Mouse (Mus musculus) liver, embryonic 14.5 days (tissue): Measurements from ENCODE around the gene Adamts9. TPM values are rescaled to one million over a fixed set of nuclear protein-coding genes. Genes with fewer than 3 reads are reported as not detected.

Experiments
- ATAC-seq: fragments of 200-750 bp; cut with Nextera tagmentation; 2 replicates; pipeline ENCODE4 v1.8.0; 2017; ENCODE audit warnings: moderate number of reproducible peaks, mild to moderate bottlenecking, moderate library complexity; ENCODE audit not compliant: insufficient read depth
- DNase-seq, 3 experiments: peaks; one replicate each; pipeline ENCODE4 v3.0.0-alpha.2; 2012 to 2013; ENCODE audit warnings: low read depth in 3 of 3, low spot score in 3 of 3
- H3K27ac ChIP-seq: fragments of 300-500 bp; sonication (generic); 2 replicates; pipeline ENCODE4 v1.5.1; 2014; ENCODE audit warnings: moderate library complexity, mild to moderate bottlenecking, control low read depth, inconsistent platforms
- H3K27me3 ChIP-seq: fragments of 300-500 bp; sonication (generic); 2 replicates; pipeline ENCODE4 v1.6.1; 2014; ENCODE audit warnings: mild to moderate bottlenecking, low read length, moderate library complexity; ENCODE audit not compliant: control insufficient read depth, insufficient read depth
- H3K36me3 ChIP-seq: fragments of 300-500 bp; sonication (generic); replicated peaks from 2 replicates; pipeline ENCODE4 v1.6.1; 2014; ENCODE audit warnings: low read depth; ENCODE audit not compliant: control insufficient read depth, insufficient read depth
- H3K4me1 ChIP-seq, 2 experiments: fragments of 200-500 bp in 1 of 2; fragments of 300-500 bp in 1 of 2; sonication (generic) in 1 of 2; replicated peaks; 2 replicates each; pipeline ENCODE4 v1.6.1; 2012 to 2014; ENCODE audit warnings: antibody characterized with exemption in 1 of 2, inconsistent platforms in 1 of 2, low read length in 1 of 2; ENCODE audit not compliant: control insufficient read depth in 2 of 2, insufficient read depth in 2 of 2
- H3K4me2 ChIP-seq: fragments of 300-500 bp; sonication (generic); 2 replicates; pipeline ENCODE4 v1.6.1; 2014; ENCODE audit warnings: low read depth, mild to moderate bottlenecking, control low read depth, moderate library complexity
- H3K4me3 ChIP-seq, 2 experiments: fragments of 200-500 bp in 1 of 2; fragments of 300-500 bp in 1 of 2; sonication (generic) in 1 of 2; 2 replicates each; pipeline ENCODE4 v1.5.1; 2012 to 2014; ENCODE audit warnings: low read depth in 2 of 2, low read length in 2 of 2, mild to moderate bottlenecking in 2 of 2, control low read depth in 1 of 2, inconsistent platforms in 1 of 2, moderate library complexity in 1 of 2; ENCODE audit not compliant: insufficient read depth in 1 of 2
- H3K9ac ChIP-seq: fragments of 300-500 bp; sonication (generic); replicated peaks from 2 replicates; pipeline ENCODE4 v1.6.1; 2014; ENCODE audit warnings: mild to moderate bottlenecking, control low read depth, moderate library complexity
- H3K9me3 ChIP-seq: fragments of 300-500 bp; sonication (generic); 2 replicates; pipeline ENCODE4 v1.6.1; 2016; ENCODE audit warnings: low read length, mixed read lengths; ENCODE audit not compliant: control insufficient read depth
- CTCF ChIP-seq: IDR thresholded peaks from 2 replicates; pipeline ENCODE4 v1.5.1; 2016; ENCODE audit warnings: antibody characterized with exemption, low read depth, control low read depth
- EP300 ChIP-seq: IDR thresholded peaks from 2 replicates; pipeline ENCODE4 v1.6.1; 2016; ENCODE audit warnings: antibody characterized with exemption, low read depth
- WGBS: fragments of 180-500 bp; shearing (Covaris S2); extraction: QIAGEN DNeasy Blood & Tissue Kit; methylation state at CpG from one replicate; pipeline ENCODE4 v1.1.7; 2014; ENCODE audit not compliant: insufficient replicate concordance; 5-methylcytosine and 5-hydroxymethylcytosine counted together
- polyA plus RNA-seq, 2 experiments: library from polyadenylated mRNA; depleted of rRNA in 1 of 2; stranded (reverse) in 1 of 2; unstranded in 1 of 2; fragments of >200 nt; fragmentation: Nextera tagmentation in 1 of 2; extraction: Ambion mirVana in 1 of 2; gene quantifications; 2 replicates each; pipeline versions ENCODE4 v1.2.1 to v1.2.3; 2012 to 2014

The Adamts9 gene
- polyA plus RNA-seq, 2 experiments: 0.50 to 1.2 TPM

GRCm38 (mm10) chr6:92944048-92944685, 875 bp upstream of the Adamts9 start:
- WGBS: 2% methylated on average over 14 of the region's 14 CpGs
- ATAC-seq (no peak), DNase-seq (no peak)
- H3K9me3 ChIP-seq: no peaks in the 10 kb centered on the region
- peak overlapping the region; percentile 47; the same call in 1 of the 2 replicates for H3K4me2 ChIP-seq
- H3K27ac ChIP-seq: no peak overlapping the region
- no peaks in the 10 kb centered on the region for H3K4me1 ChIP-seq
- H3K4me3 ChIP-seq: no peak overlapping the region; a peak in 1 of 4 replicates
- H3K9ac ChIP-seq: no peak overlapping the region
- peaks cover 44% of the 10 kb centered on the region for H3K27me3 ChIP-seq
- H3K36me3 ChIP-seq: no peaks in the 10 kb centered on the region
- TF ChIP-seq EP300 (no peak), CTCF (no peak)

GRCm38 (mm10) chr6:92941756-92942420, 1.4 kb downstream of the Adamts9 start:
- under 1% methylated on average over 30 of the region's 30 CpGs for WGBS
- Histone ChIP-seq H3K4me3 (peak overlapping the region; percentile 38 to 59), H3K9ac (no peak overlapping the region), H3K27ac (no peak overlapping the region), H3K4me2 (peak overlapping the region; percentile 47), H3K4me1 (no peaks in the 10 kb centered on the region), H3K36me3 (no peaks in the 10 kb centered on the region), H3K9me3 (no peaks in the 10 kb centered on the region), H3K27me3 (peaks cover 44% of the 10 kb centered on the region)
- no peak for DNase-seq
- no peak for ATAC-seq
- TF ChIP-seq EP300 (no peak), CTCF (no peak)

- H3K27me3 ChIP-seq: peaks cover 44% of the 10 kb centered on the region
- no peaks in the 10 kb centered on the region for H3K36me3 ChIP-seq
- TF ChIP-seq CTCF (peak; percentile 39; the same call in 1 of the 2 replicates), EP300 (no peak)
- peak overlapping the region; percentile 47 for H3K4me2 ChIP-seq
- WGBS: 0% methylated on average over 21 of the region's 21 CpGs
- H3K9me3 ChIP-seq: no peaks in the 10 kb centered on the region
- H3K4me3 ChIP-seq: peak overlapping the region; percentile 38 to 59
- DNase-seq: peak in 1 of 3 experiments; percentile 2
- no peak overlapping the region for H3K9ac ChIP-seq
- peak; percentile 56; the same call in 1 of the 2 replicates for ATAC-seq
- H3K27ac ChIP-seq: no peak overlapping the region
- H3K4me1 ChIP-seq: no peaks in the 10 kb centered on the region
Measured at GRCm38 (mm10) chr6:92941281-92941731, 2.0 kb downstream of the Adamts9 start.

- no peak for TF ChIP-seq EP300
- TF ChIP-seq CTCF: no peak
- H3K27me3 ChIP-seq: peaks cover 44% of the 10 kb centered on the region
- H3K36me3 ChIP-seq: no peaks in the 10 kb centered on the region
- peak overlapping the region; percentile 47 for H3K4me2 ChIP-seq
- WGBS: 3% methylated on average over 37 of the region's 37 CpGs
- no peak overlapping the region for H3K9ac ChIP-seq
- no peaks in the 10 kb centered on the region for H3K4me1 ChIP-seq
- ATAC-seq (no peak), DNase-seq (no peak)
- no peaks in the 10 kb centered on the region for H3K9me3 ChIP-seq
- H3K4me3 ChIP-seq: peak overlapping the region; percentile 33 to 59
- H3K27ac ChIP-seq: no peak overlapping the region
Measured at GRCm38 (mm10) chr6:92940191-92941131, 2.8 kb downstream of the Adamts9 start.
